Mouse (Mus musculus): ENCODE measurements around the gene Gdi1.

The Gdi1 gene

DNA sequence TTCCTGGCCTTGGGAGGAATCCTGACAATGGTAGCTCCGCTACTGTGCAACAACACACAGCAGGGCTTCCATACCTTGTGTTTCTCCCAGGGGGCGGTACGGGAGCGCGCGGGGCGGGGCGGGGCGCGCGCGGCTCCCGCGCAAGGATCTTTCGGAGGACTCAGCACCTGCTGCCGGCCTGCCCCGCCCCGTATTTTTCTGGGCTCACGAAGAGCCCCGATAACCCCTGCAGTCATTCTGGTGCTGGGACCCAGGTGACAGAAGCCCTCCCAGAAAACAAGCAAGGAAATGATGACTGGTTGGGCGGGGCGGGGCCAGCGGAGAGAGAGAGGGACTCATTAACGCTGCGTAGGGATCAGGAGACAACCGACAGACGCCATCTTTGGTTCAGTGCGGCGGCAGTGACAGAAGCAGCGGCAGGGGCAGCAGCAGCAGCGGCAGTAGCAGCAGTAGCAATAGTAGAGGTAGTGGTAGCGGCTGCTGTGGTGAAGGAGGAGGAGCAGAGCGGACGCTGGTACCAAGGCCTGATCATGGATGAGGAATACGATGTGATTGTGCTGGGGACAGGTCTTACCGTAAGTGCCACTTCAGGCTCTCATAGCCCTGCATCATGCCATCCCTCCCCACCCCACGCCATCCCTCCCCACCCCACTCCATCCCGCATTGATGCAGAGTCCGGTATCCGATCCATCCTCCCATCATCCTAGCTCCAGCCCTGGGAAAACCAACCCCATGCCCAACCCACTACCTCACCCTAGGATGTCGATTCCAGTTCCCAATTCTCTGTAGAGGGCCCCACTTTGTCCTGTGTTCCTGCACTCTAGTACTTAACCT lies at the start of gene Gdi1:
TSS of gene Gdi1 (plus strand) at position 132 of the 834 bp plus-strand sequence.
- peak; percentile 83 for DNase-seq

DNA sequence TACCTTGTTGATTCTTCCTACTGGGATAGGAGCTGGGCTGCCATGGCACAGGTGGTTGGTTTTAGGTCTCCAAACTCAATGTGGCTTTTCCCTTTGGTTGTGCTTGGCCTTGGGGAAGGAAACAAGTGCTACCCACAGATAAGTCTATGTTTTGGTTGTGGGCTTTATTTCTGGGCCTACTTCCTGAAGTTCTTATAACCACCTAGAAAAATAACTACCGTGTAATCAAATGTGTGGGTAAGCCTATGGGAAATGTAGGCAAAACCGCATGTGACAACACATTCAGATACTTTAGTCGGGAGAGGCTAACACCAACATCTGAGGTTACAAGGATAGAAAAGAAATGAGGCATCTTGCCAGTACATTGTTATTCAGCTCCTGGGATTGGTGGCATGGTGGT lies 47.1 kb upstream of the Gdi1 start:
- no peak for DNase-seq

DNA sequence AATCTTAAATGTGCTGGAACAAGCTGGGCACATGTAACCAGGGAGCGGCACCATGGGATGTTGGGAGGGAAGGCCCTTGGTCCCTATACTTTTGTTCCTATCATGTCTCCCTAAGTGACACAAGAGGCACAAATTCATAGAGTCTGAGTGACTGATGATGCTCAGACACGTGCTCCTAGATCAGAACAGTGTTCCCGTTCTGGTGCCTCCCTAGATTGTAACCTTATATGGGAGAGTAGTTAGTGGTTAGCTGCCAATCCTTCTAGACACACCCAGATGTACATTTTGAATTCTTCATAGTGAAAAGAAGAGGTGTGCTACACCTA lies 35.1 kb upstream of the Gdi1 start:
- DNase-seq = no peak

DNA sequence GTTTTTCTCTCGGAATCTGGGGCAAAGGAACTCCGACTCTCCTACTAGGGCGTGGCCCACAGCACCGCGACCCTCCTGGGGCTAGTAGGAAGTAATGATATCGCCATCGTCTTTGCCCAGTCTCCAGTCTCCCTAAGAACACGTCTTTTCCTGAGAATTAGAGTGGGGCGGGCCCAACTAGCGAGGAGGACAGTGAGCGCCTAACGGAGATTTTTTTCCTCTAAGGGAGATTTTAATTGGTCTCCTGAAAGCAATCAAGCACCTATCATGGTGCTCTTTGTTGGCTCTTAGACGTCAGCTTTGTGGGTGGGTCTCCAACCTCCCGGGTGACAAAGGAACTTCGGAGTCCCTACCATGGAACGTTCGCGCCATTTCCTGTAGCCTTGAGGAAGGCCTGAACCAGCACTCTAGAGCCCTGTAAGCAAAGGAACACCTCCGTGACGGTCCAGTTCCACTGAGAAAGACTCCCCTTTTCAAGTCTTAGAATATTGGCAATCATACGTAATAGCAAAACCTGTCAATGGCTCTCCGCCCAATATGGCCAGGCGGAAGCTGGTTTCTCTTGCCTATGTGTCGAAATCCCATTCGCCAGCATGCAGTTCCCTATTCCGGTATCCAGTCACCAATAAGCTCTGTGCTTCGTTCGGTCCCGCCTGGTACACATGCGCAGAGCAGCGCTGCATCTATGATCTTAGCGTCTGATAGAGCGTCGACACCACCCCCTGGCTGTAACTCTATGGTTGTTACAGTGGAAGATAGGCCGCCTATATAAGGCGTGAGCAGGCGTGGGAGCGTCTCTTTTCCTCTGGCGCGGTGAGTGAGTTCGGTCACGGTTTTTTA lies 34.5 kb upstream of the Gdi1 start, which contains the start of gene Rpl10:
TSS of gene Rpl10 (plus strand) at position 751 of the 840 bp plus-strand sequence.
- DNase-seq = peak; percentile 94

DNA sequence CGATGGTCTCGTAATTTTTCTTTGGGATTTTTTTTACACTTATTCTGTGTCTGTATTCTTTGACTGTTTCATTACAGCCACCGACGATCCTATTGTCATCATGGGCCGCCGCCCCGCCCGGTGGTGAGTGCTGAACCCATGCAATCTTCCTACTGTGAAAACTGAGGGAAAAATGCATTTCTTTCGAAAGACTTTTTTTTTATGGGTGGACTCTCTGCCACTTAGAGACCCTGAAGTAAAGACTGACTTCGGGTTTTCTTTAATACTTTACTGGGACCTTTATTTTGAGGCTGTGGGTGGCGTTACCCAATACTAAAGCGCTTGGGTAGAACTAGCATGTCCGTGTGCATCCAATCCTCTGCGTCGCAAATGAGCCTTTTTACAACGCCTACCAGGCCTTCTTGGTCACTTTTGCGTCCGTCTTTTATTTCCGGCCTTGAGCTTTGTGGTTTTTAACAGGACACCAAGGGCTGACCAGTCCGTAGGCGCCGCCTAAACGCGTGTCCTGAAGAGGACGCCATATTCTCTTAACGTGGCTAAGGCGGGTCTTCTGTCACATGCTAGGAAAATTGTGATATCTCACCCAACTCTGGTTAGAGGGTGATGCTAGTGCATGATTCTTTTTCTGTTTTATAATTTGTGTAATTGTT lies 33.8 kb upstream of the Gdi1 start:
- peak; percentile 45 for DNase-seq

DNA sequence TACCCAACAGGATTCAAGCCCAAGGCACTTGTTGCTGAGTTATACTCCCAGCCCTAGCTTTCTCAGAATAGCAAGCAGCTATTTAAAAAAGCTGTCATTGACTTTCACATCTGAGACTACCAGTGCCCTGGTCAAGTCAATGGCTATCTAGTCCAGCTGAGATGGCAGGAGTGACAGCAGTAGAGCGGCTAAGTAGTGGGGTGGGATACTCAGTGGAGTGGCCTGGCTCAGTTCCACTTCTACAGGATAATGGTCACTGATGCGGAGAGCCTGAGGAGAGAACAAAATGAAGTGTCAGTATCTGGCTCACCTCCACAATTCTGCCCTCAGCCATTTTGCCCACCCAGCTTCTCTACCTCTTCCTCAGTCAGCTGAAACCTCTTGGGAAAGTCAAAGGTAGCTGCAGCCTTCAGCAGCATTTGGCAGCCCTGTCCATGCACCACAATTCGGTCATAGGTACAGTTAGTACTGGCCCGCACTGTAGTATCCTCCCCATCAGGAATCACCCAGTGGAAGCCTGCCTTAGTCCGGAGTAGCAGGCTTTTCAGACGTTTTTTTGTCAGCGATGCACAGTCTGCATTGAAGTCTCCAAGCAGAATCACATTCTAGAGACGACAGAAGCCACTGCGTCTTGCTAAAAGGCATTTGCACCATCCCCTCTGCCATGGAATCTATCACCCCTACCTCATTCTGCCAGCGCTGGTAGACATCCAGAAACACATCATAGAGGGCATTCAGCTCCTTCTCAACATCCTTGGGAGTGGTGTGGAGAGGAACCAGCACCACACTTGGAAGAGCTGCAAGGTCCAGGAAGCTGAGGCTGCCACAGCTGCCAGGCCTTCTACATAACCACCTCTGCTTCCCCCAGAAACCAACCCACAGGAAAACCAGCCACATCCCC lies 31.1 kb upstream of the Gdi1 start:
- DNase-seq = no peak

DNA sequence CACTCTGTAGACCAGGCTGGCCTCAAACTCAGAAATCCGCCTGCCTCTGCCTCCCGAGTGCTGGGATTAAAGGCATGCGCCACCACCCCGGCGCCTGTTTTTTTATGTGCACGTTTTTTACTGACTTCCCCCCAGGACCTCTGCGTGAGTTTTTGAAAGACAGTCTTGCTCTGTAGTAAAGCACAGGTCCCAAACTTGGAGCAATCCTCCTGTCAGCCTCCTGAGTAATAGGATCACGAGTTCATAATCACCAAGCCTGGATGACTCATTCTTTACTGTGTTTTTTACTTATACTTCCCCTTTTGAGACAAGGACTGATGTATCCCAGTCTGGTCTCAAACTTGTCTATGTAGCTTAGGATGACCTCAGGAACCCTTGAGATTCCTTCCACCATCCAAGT lies 26.9 kb upstream of the Gdi1 start:
- no peak for DNase-seq

DNA sequence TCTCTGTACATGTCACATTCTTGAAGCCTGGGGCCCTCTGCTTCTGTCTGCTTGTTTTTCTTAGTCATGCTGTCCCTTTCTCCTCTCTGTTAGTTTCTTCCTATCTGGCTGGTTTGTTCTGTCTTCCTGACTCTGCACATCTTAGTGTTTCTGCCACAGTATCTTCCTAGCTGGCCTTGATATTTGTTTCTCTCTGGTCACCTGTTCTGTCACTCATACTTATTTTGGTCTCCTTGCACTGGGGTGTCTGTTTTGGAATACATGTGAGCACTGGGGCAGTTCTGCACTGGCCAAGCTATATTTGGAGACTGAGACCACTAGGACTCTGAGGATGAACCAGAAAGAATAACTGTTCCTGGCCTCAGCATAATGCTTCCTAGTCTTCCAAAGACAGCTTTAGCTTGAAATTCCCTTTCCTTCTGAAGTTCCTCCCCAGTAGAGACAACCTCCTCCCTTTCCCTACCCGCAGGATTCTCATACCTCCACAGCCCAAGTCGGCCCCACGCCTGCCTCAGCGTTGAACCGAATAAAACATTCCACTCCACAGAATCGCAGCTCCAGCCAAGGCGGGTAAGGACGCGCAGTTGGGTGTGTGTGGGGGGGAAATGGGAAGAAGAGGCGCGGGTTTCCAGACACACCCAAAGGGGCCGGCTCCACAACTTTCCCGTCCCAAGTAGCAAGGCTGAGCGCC lies 23.6 kb upstream of the Gdi1 start:
- DNase-seq = peak; percentile 23

DNA sequence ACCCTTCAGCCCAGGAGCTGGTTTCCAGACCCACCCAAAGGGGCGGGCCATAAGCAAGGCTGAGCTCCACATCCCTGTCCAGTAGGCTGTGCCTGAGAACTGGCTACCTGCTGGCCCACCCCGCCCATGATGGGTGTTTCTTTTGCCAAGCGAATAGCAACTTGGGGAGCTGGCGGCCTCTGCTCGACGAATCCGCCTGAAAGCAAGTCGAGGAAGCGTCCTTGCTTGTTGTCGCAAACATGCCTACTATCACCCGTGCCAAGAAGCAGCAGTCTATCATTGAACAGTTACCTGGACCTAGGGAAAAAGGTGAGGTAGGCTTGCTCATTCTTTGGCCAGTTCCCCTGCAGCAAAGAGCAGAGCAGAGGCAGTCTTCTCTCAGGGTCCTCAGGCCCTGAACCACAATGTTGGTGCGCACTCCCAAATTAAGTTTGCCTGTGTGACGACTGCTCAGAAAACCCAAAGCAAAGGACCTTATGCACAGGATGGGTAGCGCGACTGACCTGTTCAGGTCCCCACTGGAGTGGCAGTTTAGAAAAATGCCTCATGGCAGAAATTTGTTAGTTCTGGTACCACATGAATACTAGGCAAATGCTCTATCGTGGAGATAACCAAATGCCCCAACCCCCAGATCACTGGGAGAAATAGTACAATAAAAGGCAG lies 22.9 kb upstream of the Gdi1 start, which contains the start of the genes Taz and Dnase1l1:
TSS of gene Taz (plus strand) at position 181 of the 663 bp plus-strand sequence.
TSS of gene Dnase1l1 (minus strand) at position 606 of the 663 bp plus-strand sequence.
- DNase-seq = peak; percentile 93

DNA sequence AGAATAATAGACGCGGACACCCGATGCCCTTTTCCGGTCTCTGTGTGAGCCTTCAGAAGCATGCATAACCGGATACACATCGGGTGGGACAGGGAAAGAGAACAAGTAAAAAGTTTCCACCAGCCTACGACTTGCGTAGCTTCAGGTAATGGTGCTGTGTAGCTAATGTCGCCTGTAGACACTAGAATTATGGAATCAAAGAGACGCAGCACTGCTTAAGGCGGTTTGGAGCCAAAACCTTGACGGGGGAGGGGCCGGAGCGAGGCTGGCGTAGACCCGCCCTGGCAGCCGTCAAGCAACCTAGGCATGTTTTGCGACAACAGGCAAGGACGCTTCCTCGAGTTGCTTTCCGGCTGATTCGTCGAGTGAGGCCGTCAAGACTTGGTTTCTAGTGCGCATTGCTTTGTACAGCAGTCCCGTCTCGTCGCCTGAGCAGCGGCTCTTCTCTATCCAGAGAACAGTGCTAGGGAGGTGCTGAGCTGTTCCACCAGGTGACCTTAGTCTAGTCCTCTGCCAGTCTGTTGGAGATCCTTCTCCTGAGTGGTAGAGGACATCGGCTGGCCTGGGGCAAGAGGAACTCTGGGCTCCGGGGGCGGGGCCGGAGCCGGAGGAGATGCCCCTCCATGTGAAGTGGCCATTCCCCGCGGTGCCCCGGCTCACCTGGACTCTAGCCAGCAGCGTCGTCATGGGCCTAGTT lies 22.3 kb upstream of the Gdi1 start:
- DNase-seq = peak; percentile 88

DNA sequence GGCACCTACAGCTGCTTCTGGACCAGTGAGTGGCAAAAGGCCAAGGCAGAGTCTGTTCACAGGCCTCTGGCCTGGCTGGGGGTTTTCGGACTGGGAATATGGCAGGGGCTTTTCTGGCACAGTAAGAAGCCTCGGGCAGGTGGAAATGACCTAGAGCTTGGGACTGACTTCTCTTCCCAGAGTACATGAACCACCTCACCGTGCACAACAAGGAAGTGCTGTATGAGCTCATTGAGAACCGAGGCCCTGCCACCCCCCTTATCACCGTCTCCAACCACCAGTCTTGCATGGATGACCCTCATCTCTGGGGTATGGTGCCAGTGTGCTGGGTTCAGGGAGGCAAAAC lies 21.7 kb upstream of the Gdi1 start:
- no peak for DNase-seq

DNA sequence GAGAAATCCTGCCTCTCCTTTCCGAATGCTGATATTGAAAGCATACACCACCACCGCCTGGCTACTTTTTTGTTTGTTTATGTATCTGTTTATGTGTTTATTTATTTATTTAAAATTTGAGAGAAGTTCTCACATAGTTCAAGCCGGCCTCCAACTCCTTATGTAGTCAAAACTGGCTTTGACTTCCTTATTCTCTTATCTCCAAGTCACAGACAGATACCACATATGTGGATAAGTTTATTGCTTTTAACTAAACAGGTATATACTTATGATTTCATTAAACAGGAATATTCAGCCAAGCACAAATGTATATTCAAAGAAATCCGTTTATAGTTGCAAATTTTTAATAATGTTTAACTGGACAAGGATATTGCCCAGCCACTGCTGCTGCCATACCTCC lies 11.4 kb upstream of the Gdi1 start:
- DNase-seq = no peak

DNA sequence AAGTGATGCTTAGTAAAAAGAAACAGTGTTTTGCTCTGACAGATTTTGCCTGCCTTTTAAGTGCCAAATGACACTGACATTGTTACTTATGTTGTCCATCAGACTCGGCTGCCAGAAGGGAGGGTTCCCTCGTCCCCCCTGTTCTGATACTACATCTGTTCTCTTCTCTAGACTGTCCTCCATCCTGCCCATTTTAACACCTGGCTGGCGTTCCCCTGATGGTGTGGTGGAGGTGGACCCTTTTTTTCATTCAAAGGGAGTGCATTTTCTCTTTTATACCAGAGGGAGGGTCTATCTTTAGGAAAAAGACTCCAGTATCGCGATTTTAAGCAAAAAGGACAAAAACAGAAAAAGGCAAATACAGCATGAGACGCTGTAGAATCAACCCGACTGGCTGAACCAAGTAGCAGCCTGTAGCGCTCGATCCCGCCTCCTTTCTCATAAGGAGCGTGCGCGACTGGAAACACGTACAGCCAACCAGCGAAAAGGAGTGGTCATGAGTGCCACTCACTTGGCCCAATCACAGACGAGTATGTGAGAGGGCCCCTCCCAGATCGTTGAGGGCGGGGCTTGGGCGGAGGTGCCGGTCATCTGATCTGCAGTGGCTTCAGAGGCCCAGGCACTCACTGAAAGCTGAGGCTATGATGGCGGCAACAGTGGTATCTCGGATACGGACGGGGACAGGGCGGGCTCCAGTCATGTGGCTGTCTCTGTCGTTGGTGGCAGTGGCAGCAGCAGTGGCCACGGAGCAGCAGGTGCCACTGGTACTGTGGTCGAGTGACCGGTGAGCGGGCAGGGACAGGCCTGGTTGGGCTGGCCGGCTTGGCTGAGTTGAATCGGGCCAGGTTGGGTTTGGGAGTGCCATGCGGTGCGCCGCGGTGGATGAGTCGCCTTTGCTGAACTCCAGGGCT lies 8.0 kb upstream of the Gdi1 start, which contains the start of gene Atp6ap1:
TSS of gene Atp6ap1 (plus strand) at position 560 of the 911 bp plus-strand sequence.
- DNase-seq = peak; percentile 96

DNA sequence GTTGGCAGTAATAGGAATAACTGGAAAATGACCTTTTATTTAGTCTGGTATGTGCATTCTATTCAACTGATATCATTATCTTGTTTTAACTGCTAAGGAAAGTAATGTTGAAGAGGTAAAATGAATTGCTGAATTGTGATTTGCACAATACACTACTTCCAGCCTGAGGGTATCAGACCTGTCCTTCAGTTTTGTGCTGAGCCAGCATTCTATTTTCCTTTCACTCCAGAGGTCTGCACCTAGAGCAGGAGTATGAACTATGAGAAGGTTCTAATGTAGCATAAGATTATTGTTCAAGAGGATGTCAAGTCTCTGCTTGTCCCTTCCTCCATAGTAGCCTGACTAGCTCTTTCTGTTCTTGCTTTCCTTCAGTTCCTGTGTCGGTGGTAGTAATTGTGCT lies 6.5 kb upstream of the Gdi1 start:
- DNase-seq = no peak

DNA sequence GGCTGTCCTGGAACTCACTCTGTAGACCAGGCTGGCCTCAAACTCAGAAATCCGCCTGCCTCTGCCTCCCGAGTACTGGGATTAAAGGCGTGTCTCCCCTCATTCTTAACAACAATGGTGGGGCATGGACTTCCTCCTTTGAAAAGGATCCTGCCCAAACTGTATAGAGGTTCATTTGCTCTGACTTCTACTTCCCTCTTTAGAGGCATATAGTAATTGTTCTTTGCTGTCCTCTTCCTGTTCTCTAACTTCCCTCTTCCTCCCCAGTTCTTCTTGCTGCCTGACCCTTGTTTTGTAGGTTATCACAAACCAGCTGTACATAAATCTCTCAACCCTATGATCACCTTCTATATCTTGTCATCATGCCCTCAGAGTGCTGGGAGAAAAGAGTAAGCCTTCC lies 5.1 kb upstream of the Gdi1 start:
- no peak for DNase-seq

DNA sequence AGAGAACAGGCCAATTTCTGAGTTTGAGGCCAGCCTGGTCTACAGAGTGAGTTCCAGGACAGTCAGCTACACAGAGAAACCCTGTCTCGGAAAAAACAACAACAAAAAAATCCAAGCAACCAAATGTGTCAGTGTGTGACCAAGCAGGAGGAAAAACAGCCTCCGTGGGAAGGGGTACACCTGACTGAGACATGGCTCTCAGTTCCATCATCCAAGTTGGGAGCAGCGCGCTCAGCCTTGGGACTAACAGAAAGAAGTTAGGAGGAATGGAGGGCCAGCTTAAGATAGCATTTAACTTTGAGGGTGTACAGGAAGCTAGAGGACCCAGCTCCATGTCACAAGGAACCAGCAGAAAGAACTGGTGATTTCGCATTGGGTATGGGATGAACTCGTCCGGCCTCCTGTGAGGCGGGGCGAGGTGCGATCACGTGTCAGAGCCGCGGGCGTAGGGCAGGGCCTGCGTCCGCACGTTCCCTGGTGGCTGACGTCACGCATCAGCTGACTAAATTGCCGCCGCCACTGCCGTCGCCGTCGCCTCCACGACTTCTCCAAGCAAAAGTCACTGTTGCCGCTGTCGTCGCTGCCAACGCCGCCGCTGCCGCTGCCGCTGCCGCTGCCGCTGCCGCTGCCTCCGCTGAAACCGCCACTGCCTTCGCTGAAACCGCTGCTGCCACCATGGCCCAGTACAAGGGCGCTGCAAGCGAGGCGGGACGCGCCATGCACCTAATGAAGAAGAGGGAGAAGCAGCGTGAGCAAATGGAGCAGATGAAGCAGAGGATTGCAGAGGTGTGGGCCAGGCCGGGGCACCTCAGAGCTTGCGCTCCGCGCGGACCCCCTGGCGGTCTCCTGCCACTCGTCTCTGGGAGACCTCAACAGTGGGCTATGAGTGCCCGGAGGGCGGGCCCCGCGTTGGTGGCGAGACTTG lies 8.0 kb downstream of the Gdi1 start, which contains the start of gene Fam50a:
TSS of gene Fam50a (plus strand) at position 494 of the 925 bp plus-strand sequence.
- peak; percentile 91 for DNase-seq

DNA sequence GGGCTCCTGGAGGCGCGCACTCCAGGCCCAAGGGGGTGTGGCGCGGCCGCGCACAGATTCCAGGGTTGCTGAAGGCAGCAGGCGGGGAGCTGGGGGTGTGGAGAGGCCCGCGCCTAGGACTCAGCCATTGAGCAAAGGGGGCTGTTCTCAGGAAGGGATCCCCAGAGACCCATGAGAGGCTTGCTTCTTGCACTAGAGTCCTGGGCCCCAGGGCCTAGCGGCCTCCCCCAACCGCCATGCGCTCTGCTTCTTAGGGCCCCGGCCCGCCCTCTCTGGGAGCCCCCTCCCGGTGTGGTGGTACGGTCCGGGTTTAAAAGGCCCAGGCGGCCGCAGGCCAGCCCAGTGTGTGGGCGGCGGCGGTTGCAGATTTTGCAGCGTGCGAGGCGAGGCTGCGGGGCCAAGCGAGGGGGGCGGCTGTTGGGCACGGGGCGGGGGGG lies 23.9 kb downstream of the Gdi1 start, which contains the start of gene Plxna3:
TSS of gene Plxna3 (plus strand) at position 342 of the 437 bp plus-strand sequence.
- peak; percentile 74 for DNase-seq

DNA sequence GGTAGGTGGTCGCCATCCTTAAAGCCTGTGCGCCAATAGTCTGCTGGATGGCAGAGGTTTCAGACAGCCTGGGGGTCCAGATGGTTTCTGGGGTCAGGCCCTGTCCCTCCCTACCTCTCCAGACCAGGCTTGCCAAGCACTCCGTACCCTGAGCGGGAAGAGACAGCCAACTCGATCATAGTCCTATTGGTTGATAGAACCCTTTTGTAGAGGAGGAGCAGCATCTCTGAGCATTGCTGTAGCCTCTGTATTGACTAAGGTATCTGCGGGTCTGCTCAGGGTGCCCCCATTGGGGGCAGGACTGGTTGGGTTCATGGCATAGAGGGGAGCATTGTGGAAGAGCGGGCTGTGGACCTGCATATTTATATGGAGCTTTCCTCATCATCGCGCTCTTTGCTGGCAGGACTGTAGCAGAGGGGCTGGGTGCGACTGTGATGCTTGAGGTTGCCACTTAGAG lies 24.4 kb downstream of the Gdi1 start:
- no peak for DNase-seq
